Mouse (Mus musculus): ENCODE results near the gene Daam1. TPM values are rescaled to one million over a fixed set of nuclear protein-coding genes. Genes with fewer than 3 reads are reported as not detected.

The Daam1 gene
- polyA plus RNA-seq, 1 experiment from 2014 or later: 11.0 TPM

- no peak for DNase-seq (ENCODE audit: low spot score)
- no peaks in the 10 kb centered on the region for H3K36me3 ChIP-seq (ENCODE audit: insufficient read depth, low read length)
- no peak overlapping the region for H3K4me2 ChIP-seq (replicated peaks; ENCODE audit: low read depth, low read length)
- no peak overlapping the region for H3K27ac ChIP-seq (ENCODE audit: low read length)
- WGBS: 68% methylated on average over 6 of the region's 6 CpGs
- no peak for ATAC-seq
- H3K9me3 ChIP-seq (ENCODE audit: low read length): no peaks in the 10 kb centered on the region
- H3K27me3 ChIP-seq (replicated peaks; ENCODE audit: insufficient read depth, low read length): no peaks in the 10 kb centered on the region
- TF ChIP-seq CTCF (IDR thresholded peaks at IDR 0.05): no peak
- TF ChIP-seq EP300 (IDR thresholded peaks at IDR 0.05): no peak
- H3K4me3 ChIP-seq (ENCODE audit: low read depth, low read length): no peak overlapping the region
- no peak overlapping the region for H3K9ac ChIP-seq (replicated peaks; ENCODE audit: low read depth)
- no peaks in the 10 kb centered on the region for H3K4me1 ChIP-seq (ENCODE audit: insufficient read depth, low read depth, low read length)
Observed at GRCm38 (mm10) chr12:72037049-72037448, 206.2 kb downstream of the Daam1 start.

GRCm38 (mm10) chr12:72038866-72039265 lies 208.0 kb downstream of the Daam1 start:
- H3K9ac ChIP-seq (replicated peaks; ENCODE audit: low read depth): no peak overlapping the region
- no peaks in the 10 kb centered on the region for H3K27me3 ChIP-seq (replicated peaks; ENCODE audit: insufficient read depth, low read length)
- no peak overlapping the region for H3K4me3 ChIP-seq (ENCODE audit: low read depth, low read length)
- no peaks in the 10 kb centered on the region for H3K36me3 ChIP-seq (ENCODE audit: insufficient read depth, low read length)
- H3K4me2 ChIP-seq (replicated peaks; ENCODE audit: low read depth, low read length): no peak overlapping the region
- TF ChIP-seq CTCF (IDR thresholded peaks at IDR 0.05) (no peak), EP300 (IDR thresholded peaks at IDR 0.05) (no peak)
- ATAC-seq (no peak), DNase-seq (ENCODE audit: low spot score) (no peak)
- H3K4me1 ChIP-seq (ENCODE audit: insufficient read depth, low read depth, low read length): no peaks in the 10 kb centered on the region
- H3K9me3 ChIP-seq (ENCODE audit: low read length): no peaks in the 10 kb centered on the region
- WGBS: 65% methylated on average over 2 of the region's 2 CpGs
- no peak overlapping the region for H3K27ac ChIP-seq (ENCODE audit: low read length)

GRCm38 (mm10) chr12:72039501-72039900 lies 208.6 kb downstream of the Daam1 start:
- Histone ChIP-seq H3K4me3 (ENCODE audit: low read depth, low read length) (no peak overlapping the region), H3K4me1 (ENCODE audit: insufficient read depth, low read depth, low read length) (no peaks in the 10 kb centered on the region), H3K4me2 (replicated peaks; ENCODE audit: low read depth, low read length) (no peak overlapping the region), H3K9me3 (ENCODE audit: low read length) (no peaks in the 10 kb centered on the region), H3K36me3 (ENCODE audit: insufficient read depth, low read length) (no peaks in the 10 kb centered on the region), H3K9ac (replicated peaks; ENCODE audit: low read depth) (no peak overlapping the region), H3K27ac (ENCODE audit: low read length) (no peak overlapping the region), H3K27me3 (replicated peaks; ENCODE audit: insufficient read depth, low read length) (no peaks in the 10 kb centered on the region)
- TF ChIP-seq CTCF (IDR thresholded peaks at IDR 0.05) (no peak), EP300 (IDR thresholded peaks at IDR 0.05) (no peak)
- ATAC-seq (no peak), DNase-seq (ENCODE audit: low spot score) (no peak)
- 39% methylated on average over 8 of the region's 8 CpGs for WGBS

GRCm38 (mm10) chr12:72041238-72041637 lies 210.4 kb downstream of the Daam1 start:
- H3K9me3 ChIP-seq (ENCODE audit: low read length): no peaks in the 10 kb centered on the region
- TF ChIP-seq CTCF (IDR thresholded peaks at IDR 0.05) (no peak), EP300 (IDR thresholded peaks at IDR 0.05) (no peak)
- no peaks in the 10 kb centered on the region for H3K36me3 ChIP-seq (ENCODE audit: insufficient read depth, low read length)
- no peak for ATAC-seq
- H3K27me3 ChIP-seq (replicated peaks; ENCODE audit: insufficient read depth, low read length): no peaks in the 10 kb centered on the region
- H3K27ac ChIP-seq (ENCODE audit: low read length): no peak overlapping the region
- no peaks in the 10 kb centered on the region for H3K4me1 ChIP-seq (ENCODE audit: insufficient read depth, low read depth, low read length)
- no peak overlapping the region for H3K9ac ChIP-seq (replicated peaks; ENCODE audit: low read depth)
- WGBS: 88% methylated on average over 3 of the region's 3 CpGs
- no peak overlapping the region for H3K4me3 ChIP-seq (ENCODE audit: low read depth, low read length)
- DNase-seq (ENCODE audit: low spot score): no peak
- H3K4me2 ChIP-seq (replicated peaks; ENCODE audit: low read depth, low read length): no peak overlapping the region

Other genes with a start within 250 kb of the Daam1 start
- gene Gpr135, start 240.0 kb downstream of the Daam1 start, polyA plus RNA-seq (2015; fragmentation: Nextera tagmentation; extraction: Ambion mirVana): 0.49 and 0.55 TPM in 2 replicates

Measured in lung, postnatal 0 days (tissue).